Mouse (Mus musculus): ENCODE results near the gene Il5. TPM values are rescaled to one million over a fixed set of nuclear protein-coding genes. Genes with fewer than 3 reads are reported as not detected.

The Il5 gene
- polyA plus RNA-seq, 1 experiment from 2014 or later, result not detected

- Histone ChIP-seq H3K4me1 (replicated peaks; ENCODE audit: control insufficient read depth, insufficient read depth) (0 out of 2 replicates have a peak, but pooled peaks cover 3% of the 10 kb centered on the region), H3K9ac (ENCODE audit: low read length) (no peak within 1 kb of the TSS), H3K27ac (replicated peaks) (no peak within 1 kb of the TSS), H3K27me3 (ENCODE audit: control insufficient read depth, insufficient read depth, low read length) (no peaks in the 10 kb centered on the region), H3K4me2 (replicated peaks; ENCODE audit: low read depth) (no peak within 1 kb of the TSS; the same call in 1 of the 2 replicates), H3K9me3 (ENCODE audit: control insufficient read depth, low read length) (no peaks in the 10 kb centered on the region), H3K36me3 (ENCODE audit: control insufficient read depth, insufficient read depth, low read length) (peaks cover 18% of the 10 kb centered on the region; the same call in 1 of the 2 replicates), H3K4me3 (ENCODE audit: low read depth, low read length) (no peak within 1 kb of the TSS)
- TF ChIP-seq CTCF (IDR thresholded peaks at IDR 0.05; ENCODE audit: low read depth), result no peak
- no peak for TF ChIP-seq EP300 (optimal IDR thresholded peaks at IDR 0.05)
- 89% methylated on average over 5 of the region's 5 CpGs for WGBS
- no peak for ATAC-seq (ENCODE audit: low FRiP score, low TSS enrichment)
- DNase-seq (ENCODE audit: low spot score), result no peak
These were observed 52.5 kb downstream of the Il5 start, which contains the start of gene Gm17334 for GRCm38 (mm10) chr11:53773087-53773486. Gene Gm17334, minus strand, starts transcription at chr11:53773187.

DNA sequence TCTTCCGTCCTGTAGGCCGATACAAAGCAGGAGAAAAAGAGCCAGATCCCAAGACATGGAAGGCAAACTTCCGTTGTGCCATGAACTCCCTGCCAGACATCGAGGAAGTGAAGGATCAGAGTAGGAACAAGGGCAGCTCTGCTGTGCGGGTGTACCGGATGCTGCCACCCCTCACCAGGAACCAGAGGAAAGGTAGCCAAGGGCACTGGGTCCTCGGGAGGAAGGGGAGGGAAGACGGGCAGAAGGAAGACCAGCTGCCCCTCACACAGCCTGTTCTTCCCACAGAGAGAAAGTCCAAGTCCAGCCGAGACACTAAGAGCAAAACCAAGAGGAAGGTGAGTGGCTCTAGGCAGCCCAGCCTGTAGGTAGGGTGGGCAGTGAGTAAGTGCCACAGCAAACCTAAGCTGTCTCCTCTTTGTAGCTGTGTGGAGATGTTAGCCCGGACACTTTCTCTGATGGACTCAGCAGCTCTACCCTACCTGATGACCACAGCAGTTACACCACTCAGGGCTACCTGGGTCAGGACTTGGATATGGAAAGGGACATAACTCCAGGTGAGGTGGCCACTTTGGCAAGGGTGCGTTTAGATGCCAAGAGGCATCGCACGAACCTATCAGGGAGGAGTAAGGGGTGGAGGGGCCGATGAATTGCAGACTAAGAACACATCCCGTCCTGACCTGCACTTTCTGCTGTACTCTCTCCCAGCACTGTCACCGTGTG lies 53.2 kb downstream of the Il5 start:
- DNase-seq (ENCODE audit: low spot score) (no peak), ATAC-seq (ENCODE audit: low FRiP score, low TSS enrichment) (no peak)
- peaks cover 18% of the 10 kb centered on the region; the same call in 1 of the 2 replicates for H3K36me3 ChIP-seq (ENCODE audit: control insufficient read depth, insufficient read depth, low read length)
- H3K9me3 ChIP-seq (ENCODE audit: control insufficient read depth, low read length), result no peaks in the 10 kb centered on the region
- TF ChIP-seq CTCF (IDR thresholded peaks at IDR 0.05; ENCODE audit: low read depth) (no peak), EP300 (optimal IDR thresholded peaks at IDR 0.05) (no peak)
- H3K4me3 ChIP-seq (ENCODE audit: low read depth, low read length), result no peak overlapping the region
- H3K4me2 ChIP-seq (replicated peaks; ENCODE audit: low read depth), result no peak overlapping the region
- H3K27ac ChIP-seq (replicated peaks), result no peak overlapping the region
- no peak overlapping the region for H3K9ac ChIP-seq (ENCODE audit: low read length)
- H3K4me1 ChIP-seq (replicated peaks; ENCODE audit: control insufficient read depth, insufficient read depth), result 0 out of 2 replicates have a peak, but pooled peaks cover 3% of the 10 kb centered on the region
- H3K27me3 ChIP-seq (ENCODE audit: control insufficient read depth, insufficient read depth, low read length), result no peaks in the 10 kb centered on the region
- 93% methylated on average over 16 of the region's 16 CpGs for WGBS

Small RNA genes within 50 kb of the gene (microRNA-seq; reads per million reads assigned to microRNA genes)
- gene Mir7671, result not detected

Other genes with a start within 250 kb of the Il5 start
- gene Gm9945, start 240.6 kb upstream of the Il5 start, polyA plus RNA-seq (2015; fragmentation: Nextera tagmentation; extraction: Ambion mirVana), result 0.11 TPM in 1 of 2 replicates, not detected in the other
- gene Sowaha, start 240.5 kb upstream of the Il5 start, polyA plus RNA-seq (2015; fragmentation: Nextera tagmentation; extraction: Ambion mirVana), result 0.91 and 1.1 TPM in 2 replicates
- gene Sept8, start 201.5 kb upstream of the Il5 start, polyA plus RNA-seq (2015; fragmentation: Nextera tagmentation; extraction: Ambion mirVana), result 21.2 and 21.5 TPM in 2 replicates
- gene Kif3a, start 153.4 kb upstream of the Il5 start, polyA plus RNA-seq (2015; fragmentation: Nextera tagmentation; extraction: Ambion mirVana), result 22.1 and 25.3 TPM in 2 replicates
- 0.27 and 0.45 TPM in 2 replicates for gene Il4, start 102.1 kb upstream of the Il5 start, polyA plus RNA-seq (2015; fragmentation: Nextera tagmentation; extraction: Ambion mirVana)
- not detected in 2 replicates for gene Il13, start 86.1 kb upstream of the Il5 start, polyA plus RNA-seq (2015; fragmentation: Nextera tagmentation; extraction: Ambion mirVana)
- 12.4 and 15.7 TPM in 2 replicates for gene Rad50, start 13.5 kb upstream of the Il5 start, polyA plus RNA-seq (2015; fragmentation: Nextera tagmentation; extraction: Ambion mirVana)
- gene Irf1, start 49.2 kb downstream of the Il5 start, polyA plus RNA-seq (2015; fragmentation: Nextera tagmentation; extraction: Ambion mirVana), result 18.7 and 25.7 TPM in 2 replicates
- gene Gm17334, start 52.4 kb downstream of the Il5 start, polyA plus RNA-seq (2015; fragmentation: Nextera tagmentation; extraction: Ambion mirVana), result 0.17 TPM in 1 of 2 replicates, not detected in the other
- gene Gm12216, start 138.5 kb downstream of the Il5 start, polyA plus RNA-seq (2015; fragmentation: Nextera tagmentation; extraction: Ambion mirVana), result 1.9 and 2.3 TPM in 2 replicates
- 9.4 and 10.1 TPM in 2 replicates for gene Slc22a5, start 170.9 kb downstream of the Il5 start, polyA plus RNA-seq (2015; fragmentation: Nextera tagmentation; extraction: Ambion mirVana)

All from stomach, postnatal 0 days (tissue).